Mouse (Mus musculus): ENCODE measurements around the gene Glycam1. TPM values are rescaled to one million over a fixed set of nuclear protein-coding genes. Genes with fewer than 3 reads are reported as not detected.
"Not testable (repeated sequence)": the region's sequence is repeated elsewhere in the genome, so short reads cannot be mapped to it uniquely, and the experiment has no call there.

Glycam1 gene
- not detected in 2 replicates for total RNA-seq (2014; rRNA removed)
- polyA plus RNA-seq (2015; fragmentation: Nextera tagmentation; extraction: Ambion mirVana): 0.24 TPM in 1 of 2 replicates, not detected in the other

DNA sequence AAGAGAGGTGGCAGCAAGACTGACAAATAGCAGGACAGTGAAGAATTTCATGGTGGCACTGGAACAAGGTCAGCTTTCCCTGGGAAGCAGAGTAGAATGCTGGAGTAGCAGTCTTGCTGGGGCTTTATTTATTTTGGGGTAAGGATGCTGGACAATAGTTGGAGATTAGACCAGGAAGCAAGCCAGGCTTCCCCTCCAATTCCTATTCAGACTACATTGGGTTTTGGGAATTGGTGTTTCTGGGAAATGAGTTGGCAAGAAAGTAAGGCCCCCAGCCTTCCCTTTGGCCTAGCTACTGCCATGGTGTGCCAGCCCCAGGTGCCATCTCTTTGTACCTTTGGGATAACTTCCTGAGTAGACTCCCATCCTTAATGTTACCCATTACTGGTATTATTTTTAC is at the start of gene Glycam1:
Glycam1 (minus strand) TSS at position 101 of the 400 bp plus-strand sequence.
- H3K27me3 ChIP-seq (ENCODE audit: insufficient read depth, low read length): no peaks in the 10 kb centered on the region
- no peak within 1 kb of the TSS for H3K4me3 ChIP-seq (ENCODE audit: low read depth, low read length)
- no peaks in the 10 kb centered on the region for H3K4me1 ChIP-seq (ENCODE audit: insufficient read depth)
- H3K9ac ChIP-seq: no peak within 1 kb of the TSS
- no peak within 1 kb of the TSS for H3K27ac ChIP-seq (ENCODE audit: low read depth, low read length)
- H3K36me3 ChIP-seq (ENCODE audit: insufficient read depth): no peaks in the 10 kb centered on the region
- no peak for ATAC-seq
- no peak for TF ChIP-seq CTCF (IDR thresholded peaks at IDR 0.05; ENCODE audit: low read depth)
- H3K9me3 ChIP-seq (ENCODE audit: low read length): no peaks in the 10 kb centered on the region
- H3K4me2 ChIP-seq (ENCODE audit: low read depth): no peak within 1 kb of the TSS
- DNase-seq: no peak

DNA sequence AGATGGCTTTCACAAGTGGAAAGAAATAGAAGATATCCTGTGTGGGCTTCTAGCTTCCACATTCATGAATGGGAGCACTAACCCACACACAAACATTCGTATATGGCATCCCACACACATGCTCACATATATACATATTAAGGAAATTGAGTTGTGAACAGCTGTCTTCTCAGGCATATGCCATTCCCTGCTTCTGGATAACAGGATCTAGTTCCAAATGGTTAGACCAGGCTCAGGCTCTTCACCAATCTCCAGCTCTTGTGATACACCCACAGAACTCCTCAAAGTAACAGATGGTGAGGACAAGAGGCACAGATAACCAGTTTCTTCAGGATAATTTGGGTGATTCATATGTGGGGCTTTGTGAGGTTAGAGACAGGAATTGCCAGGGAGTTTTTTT is 39.6 kb upstream of the Glycam1 start:
- Histone ChIP-seq H3K27me3 (ENCODE audit: insufficient read depth, low read length) (no peaks in the 10 kb centered on the region), H3K36me3 (ENCODE audit: insufficient read depth) (no peaks in the 10 kb centered on the region), H3K4me1 (ENCODE audit: insufficient read depth) (no peaks in the 10 kb centered on the region), H3K9ac (no peak overlapping the region), H3K4me3 (ENCODE audit: low read depth, low read length) (no peak overlapping the region), H3K27ac (ENCODE audit: low read depth, low read length) (no peak overlapping the region), H3K4me2 (ENCODE audit: low read depth) (no peak overlapping the region), H3K9me3 (ENCODE audit: low read length) (no peaks in the 10 kb centered on the region)
- ATAC-seq (no peak), DNase-seq (no peak)
- TF ChIP-seq CTCF (IDR thresholded peaks at IDR 0.05; ENCODE audit: low read depth): no peak
- 86% methylated on average over 1 of the region's 1 CpGs for WGBS

DNA sequence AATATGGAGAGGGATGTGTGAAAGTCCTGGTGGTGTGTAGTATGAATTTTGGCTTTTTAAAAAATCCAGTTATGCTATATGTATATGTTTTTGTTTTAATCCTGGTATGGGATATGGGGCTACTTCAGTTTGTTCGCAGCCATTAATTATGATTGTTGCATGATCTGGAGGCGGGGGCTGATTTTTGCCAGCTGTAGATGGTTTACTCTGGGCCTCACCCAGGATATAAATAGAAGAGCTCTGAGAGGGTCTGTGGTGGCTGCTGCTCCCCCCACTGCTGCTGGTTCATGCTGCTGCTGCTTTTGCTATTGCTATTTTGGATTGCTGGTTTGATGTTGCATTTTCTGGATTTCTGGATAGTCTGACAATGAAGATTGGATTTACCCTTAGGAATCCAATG is 25.9 kb upstream of the Glycam1 start:
- Histone ChIP-seq H3K4me3 (ENCODE audit: low read depth, low read length) (no peak overlapping the region), H3K36me3 (ENCODE audit: insufficient read depth) (no peaks in the 10 kb centered on the region), H3K9me3 (ENCODE audit: low read length) (no peaks in the 10 kb centered on the region), H3K27ac (ENCODE audit: low read depth, low read length) (no peak overlapping the region), H3K27me3 (ENCODE audit: insufficient read depth, low read length) (no peaks in the 10 kb centered on the region), H3K4me2 (ENCODE audit: low read depth) (no peak overlapping the region), H3K9ac (no peak overlapping the region), H3K4me1 (ENCODE audit: insufficient read depth) (no peaks in the 10 kb centered on the region)
- ATAC-seq: no peak
- no peak for DNase-seq
- no peak for TF ChIP-seq CTCF (IDR thresholded peaks at IDR 0.05; ENCODE audit: low read depth)
- WGBS: 91% methylated on average over 2 of the region's 2 CpGs

GRCm38 (mm10) chr15:103587752-103588151 is 22.9 kb upstream of the Glycam1 start:
- not testable (repeated sequence) for DNase-seq; ATAC-seq; H3K9ac ChIP-seq; H3K36me3 ChIP-seq (ENCODE audit: insufficient read depth); H3K27ac ChIP-seq (ENCODE audit: low read depth, low read length); H3K4me3 ChIP-seq (ENCODE audit: low read depth, low read length); H3K4me2 ChIP-seq (ENCODE audit: low read depth); H3K4me1 ChIP-seq (ENCODE audit: insufficient read depth); H3K9me3 ChIP-seq (ENCODE audit: low read length); H3K27me3 ChIP-seq (ENCODE audit: insufficient read depth, low read length)
- 90% methylated on average over 4 of the region's 4 CpGs for WGBS

- Histone ChIP-seq H3K9ac (no peak overlapping the region), H3K27ac (ENCODE audit: low read depth, low read length) (no peak overlapping the region), H3K27me3 (ENCODE audit: insufficient read depth, low read length) (no peaks in the 10 kb centered on the region), H3K36me3 (ENCODE audit: insufficient read depth) (no peaks in the 10 kb centered on the region), H3K4me1 (ENCODE audit: insufficient read depth) (no peaks in the 10 kb centered on the region), H3K4me2 (ENCODE audit: low read depth) (no peak overlapping the region), H3K4me3 (ENCODE audit: low read depth, low read length) (no peak overlapping the region), H3K9me3 (ENCODE audit: low read length) (no peaks in the 10 kb centered on the region)
- DNase-seq (no peak), ATAC-seq (no peak)
- TF ChIP-seq CTCF (IDR thresholded peaks at IDR 0.05; ENCODE audit: low read depth): no peak
- WGBS: 85% methylated on average over 2 of the region's 2 CpGs
Observed at GRCm38 (mm10) chr15:103585876-103586275, 21.0 kb upstream of the Glycam1 start.

GRCm38 (mm10) chr15:103552096-103552690 is 12.7 kb downstream of the Glycam1 start:
- Histone ChIP-seq H3K9me3 (ENCODE audit: low read length) (no peaks in the 10 kb centered on the region), H3K4me3 (ENCODE audit: low read depth, low read length) (no peak overlapping the region), H3K9ac (no peak overlapping the region), H3K4me1 (ENCODE audit: insufficient read depth) (no peaks in the 10 kb centered on the region), H3K36me3 (ENCODE audit: insufficient read depth) (no peaks in the 10 kb centered on the region), H3K4me2 (ENCODE audit: low read depth) (no peak overlapping the region), H3K27me3 (ENCODE audit: insufficient read depth, low read length) (no peaks in the 10 kb centered on the region), H3K27ac (ENCODE audit: low read depth, low read length) (no peak overlapping the region)
- 46% methylated on average over 3 of the region's 3 CpGs for WGBS
- ATAC-seq (peak; percentile 68), DNase-seq (peak; percentile 81)
- TF ChIP-seq CTCF (IDR thresholded peaks at IDR 0.05; ENCODE audit: low read depth): peak; percentile 87

GRCm38 (mm10) chr15:103551053-103551452 is 13.8 kb downstream of the Glycam1 start:
- no peaks in the 10 kb centered on the region for H3K4me1 ChIP-seq (ENCODE audit: insufficient read depth)
- 42% methylated on average over 1 of the region's 1 CpGs for WGBS
- no peak for TF ChIP-seq CTCF (IDR thresholded peaks at IDR 0.05; ENCODE audit: low read depth)
- H3K27ac ChIP-seq (ENCODE audit: low read depth, low read length): no peak overlapping the region
- H3K9ac ChIP-seq: no peak overlapping the region
- H3K36me3 ChIP-seq (ENCODE audit: insufficient read depth): no peaks in the 10 kb centered on the region
- ATAC-seq (no peak), DNase-seq (no peak)
- no peak overlapping the region for H3K4me2 ChIP-seq (ENCODE audit: low read depth)
- no peaks in the 10 kb centered on the region for H3K9me3 ChIP-seq (ENCODE audit: low read length)
- H3K27me3 ChIP-seq (ENCODE audit: insufficient read depth, low read length): no peaks in the 10 kb centered on the region
- no peak overlapping the region for H3K4me3 ChIP-seq (ENCODE audit: low read depth, low read length)
